Mouse (Mus musculus) forebrain, embryonic 15.5 days (tissue): Measurements from ENCODE around the gene 1810046K07Rik. TPM values are rescaled to one million over a fixed set of nuclear protein-coding genes. Genes with fewer than 3 reads are reported as not detected.

Source experiments
- ATAC-seq: fragments of 200-750 bp; cut with Nextera tagmentation; replicated peaks from 2 replicates; pipeline ENCODE4 v1.8.0; 2017; ENCODE audit warnings: mild to moderate bottlenecking, moderate TSS enrichment, moderate library complexity
- H3K27ac ChIP-seq: fragments of 300-500 bp; sonication (generic); replicated peaks from 2 replicates; pipeline ENCODE4 v1.5.1; 2015; ENCODE audit warnings: mild to moderate bottlenecking, inconsistent platforms
- H3K27me3 ChIP-seq: fragments of 300-500 bp; sonication (generic); 2 replicates; pipeline ENCODE4 v1.6.1; 2015; ENCODE audit warnings: inconsistent platforms
- H3K36me3 ChIP-seq: fragments of 300-500 bp; sonication (generic); 2 replicates; pipeline ENCODE4 v1.6.1; 2015; ENCODE audit warnings: mild to moderate bottlenecking, inconsistent platforms
- H3K4me1 ChIP-seq: fragments of 300-500 bp; sonication (generic); 2 replicates; pipeline ENCODE4 v1.6.1; 2015; ENCODE audit warnings: inconsistent platforms
- H3K4me2 ChIP-seq: fragments of 300-500 bp; sonication (generic); replicated peaks from 2 replicates; pipeline ENCODE4 v1.6.1; 2015; ENCODE audit warnings: mild to moderate bottlenecking, inconsistent platforms
- H3K4me3 ChIP-seq: fragments of 300-500 bp; sonication (generic); 2 replicates; pipeline ENCODE4 v1.5.1; 2015; ENCODE audit warnings: mild to moderate bottlenecking, inconsistent platforms
- H3K9ac ChIP-seq: fragments of 300-500 bp; sonication (generic); replicated peaks from 2 replicates; pipeline ENCODE4 v1.6.1; 2015; ENCODE audit warnings: mild to moderate bottlenecking, inconsistent platforms
- H3K9me3 ChIP-seq: fragments of 300-500 bp; sonication (generic); 2 replicates; pipeline ENCODE4 v1.6.1; 2016; ENCODE audit warnings: inconsistent platforms
- WGBS: fragments of 180-500 bp; shearing (Covaris S2); methylation state at CpG from one replicate; pipeline ENCODE4 v1.1.7; 2015; ENCODE audit warnings: mixed read lengths; 5-methylcytosine and 5-hydroxymethylcytosine counted together
- polyA plus RNA-seq: library from polyadenylated mRNA; unstranded; fragments of >200 nt; fragmentation: Nextera tagmentation; extraction: Ambion mirVana; gene quantifications from 2 replicates; pipeline ENCODE4 v1.2.1, GENCODE M21; 2015

The 1810046K07Rik gene
- not detected in 2 replicates for polyA plus RNA-seq

DNA sequence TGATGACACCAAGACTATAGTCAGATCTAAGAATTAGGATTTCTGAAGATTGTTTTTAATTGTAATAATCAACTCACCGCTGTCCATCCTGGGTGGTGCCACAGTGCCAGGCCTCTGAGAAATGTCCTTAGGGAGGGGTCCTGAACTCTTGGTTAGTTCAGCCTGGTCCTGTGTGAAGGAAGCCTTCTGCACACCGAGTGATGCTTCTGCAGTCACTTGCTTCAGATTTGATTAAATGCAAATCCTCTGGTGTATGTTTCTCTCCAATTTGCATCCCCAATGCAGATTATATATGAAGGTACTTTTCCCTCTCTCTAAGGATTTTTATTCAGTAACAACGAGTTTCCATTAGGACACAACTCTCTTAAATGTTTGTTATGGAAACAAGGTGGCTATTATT lies at the start of gene 1810046K07Rik:
Gene 1810046K07Rik, minus strand, starts transcription at position 187 of the 400 bp plus-strand sequence.
- H3K27ac ChIP-seq, result no peak within 1 kb of the TSS
- no peak within 1 kb of the TSS for H3K4me2 ChIP-seq
- no peaks in the 10 kb centered on the region for H3K36me3 ChIP-seq
- ATAC-seq, result no peak
- H3K4me1 ChIP-seq, result no peaks in the 10 kb centered on the region
- H3K9ac ChIP-seq, result no peak within 1 kb of the TSS
- 75% methylated on average over 3 of the region's 3 CpGs for WGBS
- H3K4me3 ChIP-seq, result no peak within 1 kb of the TSS
- H3K27me3 ChIP-seq, result no peaks in the 10 kb centered on the region
- H3K9me3 ChIP-seq, result no peaks in the 10 kb centered on the region

DNA sequence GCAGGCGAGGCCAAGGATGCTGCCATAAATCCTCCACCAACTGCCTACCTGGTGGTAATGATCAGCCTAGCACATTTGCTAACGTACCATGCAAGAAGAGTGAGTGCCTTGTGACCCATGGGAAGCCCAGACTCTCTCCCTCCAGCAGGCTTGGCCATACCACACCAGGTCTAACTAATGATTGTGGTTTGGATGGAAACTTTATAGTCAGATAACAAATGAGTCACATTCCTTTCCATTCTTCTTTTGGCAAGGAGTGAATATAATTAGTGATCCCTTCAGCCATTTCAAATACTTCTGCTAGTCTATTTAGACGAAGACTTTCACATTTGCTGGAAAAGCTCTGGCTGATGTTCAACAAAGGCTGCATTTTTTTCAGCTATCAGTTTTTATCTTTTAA lies 40.8 kb upstream of the 1810046K07Rik start:
- Histone ChIP-seq H3K36me3 (no peaks in the 10 kb centered on the region), H3K27ac (no peak overlapping the region), H3K9me3 (no peaks in the 10 kb centered on the region), H3K4me3 (no peak overlapping the region), H3K4me1 (no peaks in the 10 kb centered on the region), H3K9ac (no peak overlapping the region), H3K27me3 (no peaks in the 10 kb centered on the region), H3K4me2 (no peak overlapping the region)
- WGBS, result 67% methylated on average over 3 of the region's 3 CpGs
- ATAC-seq, result no peak

GRCm38 (mm10) chr9:51367124-51367523 lies 38.4 kb upstream of the 1810046K07Rik start:
- no peak overlapping the region for H3K4me2 ChIP-seq
- no peaks in the 10 kb centered on the region for H3K36me3 ChIP-seq
- no peak overlapping the region for H3K9ac ChIP-seq
- WGBS, result 95% methylated on average over 3 of the region's 3 CpGs
- H3K9me3 ChIP-seq, result no peaks in the 10 kb centered on the region
- no peak overlapping the region for H3K27ac ChIP-seq
- no peaks in the 10 kb centered on the region for H3K4me1 ChIP-seq
- ATAC-seq, result no peak
- no peaks in the 10 kb centered on the region for H3K27me3 ChIP-seq
- no peak overlapping the region for H3K4me3 ChIP-seq

GRCm38 (mm10) chr9:51364059-51364458 lies 35.3 kb upstream of the 1810046K07Rik start:
- no peak for ATAC-seq
- H3K4me2 ChIP-seq, result no peak overlapping the region
- no peaks in the 10 kb centered on the region for H3K27me3 ChIP-seq
- no peaks in the 10 kb centered on the region for H3K36me3 ChIP-seq
- H3K4me3 ChIP-seq, result no peak overlapping the region
- 8% methylated on average over 4 of the region's 4 CpGs for WGBS
- H3K9ac ChIP-seq, result no peak overlapping the region
- no peak overlapping the region for H3K27ac ChIP-seq
- H3K4me1 ChIP-seq, result no peaks in the 10 kb centered on the region
- H3K9me3 ChIP-seq, result no peaks in the 10 kb centered on the region

GRCm38 (mm10) chr9:51353511-51353910 lies 24.8 kb upstream of the 1810046K07Rik start:
- no peaks in the 10 kb centered on the region for H3K36me3 ChIP-seq
- no peaks in the 10 kb centered on the region for H3K9me3 ChIP-seq
- no peak for ATAC-seq
- H3K9ac ChIP-seq, result no peak overlapping the region
- no peak overlapping the region for H3K27ac ChIP-seq
- no peaks in the 10 kb centered on the region for H3K27me3 ChIP-seq
- H3K4me1 ChIP-seq, result no peaks in the 10 kb centered on the region
- no peak overlapping the region for H3K4me3 ChIP-seq
- WGBS, result 80% methylated on average over 3 of the region's 3 CpGs
- no peak overlapping the region for H3K4me2 ChIP-seq

DNA sequence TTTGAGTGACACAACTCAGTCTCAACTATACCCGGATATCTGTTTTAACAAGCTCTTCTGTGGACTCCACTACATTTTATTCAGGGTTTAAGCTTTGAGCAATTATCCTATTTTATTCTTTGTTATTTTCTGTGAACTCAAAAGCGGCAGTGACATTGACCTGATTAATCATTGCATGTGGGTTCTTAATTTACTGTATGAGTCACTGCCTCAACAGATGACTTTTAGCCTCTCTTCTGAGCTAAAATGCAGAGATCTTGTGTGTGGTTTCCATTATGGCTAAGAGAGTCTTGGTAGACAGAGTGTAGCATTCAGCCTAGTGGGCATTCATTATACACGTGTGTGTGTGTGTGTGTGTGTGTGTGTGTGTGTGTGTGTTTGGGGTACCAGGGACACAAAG lies 24.2 kb upstream of the 1810046K07Rik start:
- H3K27me3 ChIP-seq, result no peaks in the 10 kb centered on the region
- no peaks in the 10 kb centered on the region for H3K9me3 ChIP-seq
- no peak overlapping the region for H3K9ac ChIP-seq
- H3K4me1 ChIP-seq, result no peaks in the 10 kb centered on the region
- no peak for ATAC-seq
- no peaks in the 10 kb centered on the region for H3K36me3 ChIP-seq
- no peak overlapping the region for H3K4me2 ChIP-seq
- H3K4me3 ChIP-seq, result no peak overlapping the region
- 84% methylated on average over 3 of the region's 3 CpGs for WGBS
- no peak overlapping the region for H3K27ac ChIP-seq

DNA sequence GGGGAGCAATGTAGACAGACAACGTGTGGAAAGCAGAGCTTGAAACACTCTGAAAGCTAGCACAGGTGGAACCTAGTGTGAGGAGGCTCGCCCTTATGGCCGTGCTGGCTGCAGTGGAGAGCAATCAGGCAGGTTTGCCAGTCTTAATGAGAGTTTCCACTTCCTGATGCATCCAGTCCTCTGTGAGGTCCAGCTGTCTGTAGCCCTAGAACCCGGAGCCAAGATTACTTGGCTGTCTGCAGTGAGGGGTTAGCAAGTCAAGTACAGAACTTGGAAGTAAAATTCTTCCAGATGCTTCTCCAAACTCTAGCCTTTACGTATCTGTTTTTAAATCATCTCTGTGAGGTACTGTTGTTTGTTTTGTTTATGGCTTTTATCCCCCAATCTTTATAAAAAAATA lies 20.7 kb upstream of the 1810046K07Rik start:
- no peaks in the 10 kb centered on the region for H3K27me3 ChIP-seq
- H3K4me2 ChIP-seq, result no peak overlapping the region
- H3K4me1 ChIP-seq, result no peaks in the 10 kb centered on the region
- 87% methylated on average over 5 of the region's 5 CpGs for WGBS
- no peaks in the 10 kb centered on the region for H3K9me3 ChIP-seq
- H3K9ac ChIP-seq, result no peak overlapping the region
- H3K36me3 ChIP-seq, result no peaks in the 10 kb centered on the region
- H3K27ac ChIP-seq, result no peak overlapping the region
- H3K4me3 ChIP-seq, result no peak overlapping the region
- no peak for ATAC-seq

GRCm38 (mm10) chr9:51345768-51346167 lies 17.1 kb upstream of the 1810046K07Rik start:
- no peak overlapping the region for H3K4me3 ChIP-seq
- no peak overlapping the region for H3K9ac ChIP-seq
- ATAC-seq, result no peak
- no peaks in the 10 kb centered on the region for H3K27me3 ChIP-seq
- no peak overlapping the region for H3K27ac ChIP-seq
- 92% methylated on average over 9 of the region's 9 CpGs for WGBS
- H3K4me1 ChIP-seq, result no peaks in the 10 kb centered on the region
- no peaks in the 10 kb centered on the region for H3K9me3 ChIP-seq
- H3K36me3 ChIP-seq, result no peaks in the 10 kb centered on the region
- no peak overlapping the region for H3K4me2 ChIP-seq

DNA sequence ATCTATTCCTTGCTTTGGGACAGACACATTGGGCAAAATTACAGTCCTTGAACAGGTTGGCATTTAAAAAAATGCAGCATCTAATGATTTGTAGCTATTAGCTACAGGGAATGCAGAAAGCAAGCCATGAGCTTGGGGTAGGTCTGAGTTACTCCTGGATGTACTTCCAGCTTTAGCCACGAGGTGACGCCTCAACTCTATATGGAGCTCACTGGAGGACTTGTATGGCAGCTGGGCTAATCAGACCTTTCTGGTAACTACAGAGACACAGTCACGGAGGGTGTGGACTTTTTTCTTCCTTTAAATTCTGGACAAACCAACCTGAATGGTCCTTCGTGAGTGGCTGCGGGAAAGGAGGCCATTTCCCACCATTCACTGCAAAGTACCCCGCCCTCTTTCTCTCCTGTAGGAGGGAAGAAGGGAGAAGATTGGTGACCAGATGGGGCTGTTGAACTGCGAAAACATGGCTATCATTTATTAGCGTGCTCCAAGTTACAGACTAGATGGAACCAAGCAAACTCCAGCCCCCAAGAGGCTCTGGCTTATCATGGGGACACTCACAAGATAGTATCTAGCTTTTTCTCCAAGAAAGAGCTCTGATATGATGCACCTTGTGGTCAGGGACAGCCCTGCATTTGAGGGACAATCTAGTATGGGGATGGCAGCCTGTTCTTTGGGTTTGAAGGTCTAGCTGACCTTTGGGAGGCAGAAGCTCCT lies 6.7 kb upstream of the 1810046K07Rik start:
- 0 out of 2 replicates have a peak overlapping the region, but pooled peaks have one; percentile 16 for H3K4me2 ChIP-seq
- peak; percentile 92 for ATAC-seq
- no peak overlapping the region for H3K4me3 ChIP-seq
- no peaks in the 10 kb centered on the region for H3K27me3 ChIP-seq
- H3K27ac ChIP-seq, result no peak overlapping the region
- 27% methylated on average over 8 of the region's 8 CpGs for WGBS
- no peaks in the 10 kb centered on the region for H3K36me3 ChIP-seq
- H3K9ac ChIP-seq, result no peak overlapping the region
- H3K9me3 ChIP-seq, result no peaks in the 10 kb centered on the region
- peaks cover 4% of the 10 kb centered on the region; the same call in 1 of the 2 replicates for H3K4me1 ChIP-seq

- H3K4me2 ChIP-seq, result no peak overlapping the region
- H3K4me3 ChIP-seq, result no peak overlapping the region
- no peak for ATAC-seq
- H3K27ac ChIP-seq, result no peak overlapping the region
- peaks cover 4% of the 10 kb centered on the region; the same call in 1 of the 2 replicates for H3K4me1 ChIP-seq
- WGBS, result 90% methylated on average over 13 of the region's 13 CpGs
- H3K36me3 ChIP-seq, result no peaks in the 10 kb centered on the region
- no peak overlapping the region for H3K9ac ChIP-seq
- H3K27me3 ChIP-seq, result no peaks in the 10 kb centered on the region
- H3K9me3 ChIP-seq, result no peaks in the 10 kb centered on the region
These were observed 2.9 kb upstream of the 1810046K07Rik start for GRCm38 (mm10) chr9:51331449-51332238.

GRCm38 (mm10) chr9:51327555-51327903 lies 1.2 kb downstream of the 1810046K07Rik start:
- Histone ChIP-seq H3K27ac (no peak overlapping the region), H3K36me3 (no peaks in the 10 kb centered on the region), H3K4me2 (no peak overlapping the region), H3K4me1 (no peaks in the 10 kb centered on the region), H3K4me3 (no peak overlapping the region), H3K9me3 (no peaks in the 10 kb centered on the region), H3K9ac (no peak overlapping the region), H3K27me3 (no peaks in the 10 kb centered on the region)
- ATAC-seq, result no peak
- 82% methylated on average over 5 of the region's 5 CpGs for WGBS

DNA sequence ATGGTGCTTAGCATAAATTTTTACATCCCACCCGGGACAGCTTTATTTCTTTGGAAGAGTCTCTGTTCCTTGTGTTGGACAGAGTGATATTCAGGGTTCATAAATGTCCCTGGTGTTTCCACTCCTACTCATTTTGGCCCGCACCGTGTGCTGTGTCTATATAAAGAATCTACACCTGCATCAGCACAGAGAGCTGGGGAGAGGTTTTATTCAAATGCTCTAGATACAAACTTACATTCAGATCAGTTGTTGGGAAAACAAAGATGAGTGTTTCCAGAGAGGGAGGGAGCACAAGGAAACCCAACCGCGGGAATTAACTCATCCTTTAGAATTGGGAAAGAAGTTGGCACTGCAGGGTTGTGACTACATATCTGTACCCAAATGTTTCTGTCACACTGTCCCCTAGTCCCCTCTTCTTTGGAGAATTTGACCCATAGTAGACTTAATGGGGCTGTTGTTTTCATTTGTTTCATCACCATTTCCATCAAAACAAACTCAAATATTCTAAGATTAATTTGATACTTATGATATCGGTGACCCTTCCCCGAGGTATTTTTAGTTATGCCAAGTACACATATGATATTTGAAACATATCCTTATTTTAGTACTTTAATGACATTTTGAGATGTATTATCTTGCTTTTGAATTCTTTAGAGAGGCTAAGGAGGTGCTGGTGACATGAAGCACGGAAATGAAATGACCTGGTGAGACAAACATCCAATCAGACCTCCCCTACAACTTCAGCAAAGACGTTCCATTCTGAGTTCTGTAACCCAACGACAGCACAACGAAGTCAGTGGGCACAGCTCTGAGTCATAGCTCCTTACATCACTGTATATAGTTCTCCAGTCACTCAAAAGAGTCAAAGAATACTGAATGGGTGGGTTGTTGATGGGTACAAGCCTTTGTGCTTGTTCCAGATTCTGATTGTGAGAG lies 1.8 kb downstream of the 1810046K07Rik start:
- Histone ChIP-seq H3K27ac (no peak overlapping the region), H3K36me3 (no peaks in the 10 kb centered on the region), H3K9ac (no peak overlapping the region), H3K4me2 (no peak overlapping the region), H3K4me1 (no peaks in the 10 kb centered on the region), H3K4me3 (no peak overlapping the region), H3K27me3 (no peaks in the 10 kb centered on the region), H3K9me3 (no peaks in the 10 kb centered on the region)
- WGBS, result 85% methylated on average over 11 of the region's 11 CpGs
- no peak for ATAC-seq
